Mouse (Mus musculus): Measurements from ENCODE around the gene Tbl1xr1.
A peak's percentile ranks its signal among the peaks of the same experiment; 100 is the strongest.

Tbl1xr1 gene

DNA sequence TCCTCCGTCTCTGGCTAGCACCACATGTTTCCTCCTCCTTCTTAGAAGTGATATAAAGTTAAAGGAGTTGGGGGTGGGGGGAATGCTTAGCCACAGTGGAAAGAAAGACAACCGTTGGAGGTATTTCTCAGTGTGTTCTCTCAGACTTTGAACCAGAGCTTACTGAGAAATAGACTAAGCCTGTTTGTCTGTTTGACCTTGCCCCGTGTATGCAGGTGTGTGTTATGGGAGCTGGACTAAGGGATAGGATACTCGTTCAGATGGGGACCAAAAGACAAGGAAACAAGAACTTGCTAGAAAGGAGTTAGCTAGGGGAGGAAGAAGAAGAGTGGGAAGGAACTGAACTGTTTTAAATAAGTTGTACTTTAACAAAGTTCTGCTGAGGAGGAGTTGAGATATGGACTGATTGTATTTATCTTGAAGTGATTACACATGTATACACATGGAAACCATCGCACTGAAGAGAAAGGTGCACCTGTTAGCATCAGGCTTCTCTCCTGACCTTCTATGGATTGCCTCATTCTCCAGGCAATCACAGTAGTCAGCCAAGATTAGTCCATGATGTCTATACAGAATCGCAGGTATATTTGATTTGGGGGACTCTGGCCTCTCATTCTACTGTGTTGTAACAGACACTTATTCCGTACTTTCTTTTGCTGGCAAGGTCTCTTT is 117.9 kb downstream of the Tbl1xr1 start:
- no peak for DNase-seq (ENCODE audit: low read depth, low spot score)

DNA sequence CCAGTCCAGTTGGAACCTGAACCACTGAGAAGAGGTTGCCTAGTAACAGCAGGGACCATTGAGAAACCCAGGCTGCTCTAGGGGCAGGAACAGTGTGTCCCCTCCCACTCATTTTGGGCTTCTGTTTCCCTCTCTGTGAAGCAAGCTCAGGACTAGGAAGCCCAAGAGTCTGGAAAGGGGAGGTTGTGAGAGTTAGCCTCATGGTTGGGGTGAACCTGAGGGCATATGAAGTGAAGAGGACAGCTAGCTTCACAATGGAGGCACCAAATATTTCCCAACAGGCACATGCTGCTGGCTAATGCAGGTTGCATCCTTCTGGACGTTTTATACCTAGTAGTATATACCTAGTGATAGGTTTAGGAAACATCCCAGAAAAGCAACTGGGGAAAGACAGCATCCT is 122.3 kb downstream of the Tbl1xr1 start:
- DNase-seq (ENCODE audit: low read depth, low spot score), result peak; percentile 41

- no peak for DNase-seq (ENCODE audit: low read depth, low spot score)
Measured at GRCm38 (mm10) chr3:22204186-22204585, 127.7 kb downstream of the Tbl1xr1 start.

- no peak for DNase-seq (ENCODE audit: low read depth, low spot score)
Measured at GRCm38 (mm10) chr3:22221557-22221956, 145.1 kb downstream of the Tbl1xr1 start.

DNA sequence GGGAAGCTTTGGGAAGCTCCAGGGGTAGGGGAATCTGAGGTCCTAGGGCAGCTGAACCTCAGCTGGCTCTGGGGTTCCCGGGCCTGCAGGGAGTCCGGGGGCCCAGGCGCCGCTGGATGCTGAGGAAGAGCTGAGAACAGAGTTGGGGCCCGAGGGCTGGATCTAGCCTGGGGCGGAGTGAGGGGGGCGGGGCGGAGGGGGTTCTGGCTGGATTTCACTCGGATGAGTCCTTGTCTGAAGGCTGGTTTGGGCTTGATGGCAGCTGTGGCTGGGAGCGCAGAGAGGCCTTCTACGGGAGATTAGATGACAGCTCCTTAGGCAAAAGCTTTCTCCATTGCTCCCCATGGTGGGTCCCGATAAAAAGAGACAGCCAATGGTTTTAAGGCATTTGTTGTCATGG is 145.9 kb downstream of the Tbl1xr1 start:
- DNase-seq (ENCODE audit: low read depth, low spot score), result peak; percentile 48

DNA sequence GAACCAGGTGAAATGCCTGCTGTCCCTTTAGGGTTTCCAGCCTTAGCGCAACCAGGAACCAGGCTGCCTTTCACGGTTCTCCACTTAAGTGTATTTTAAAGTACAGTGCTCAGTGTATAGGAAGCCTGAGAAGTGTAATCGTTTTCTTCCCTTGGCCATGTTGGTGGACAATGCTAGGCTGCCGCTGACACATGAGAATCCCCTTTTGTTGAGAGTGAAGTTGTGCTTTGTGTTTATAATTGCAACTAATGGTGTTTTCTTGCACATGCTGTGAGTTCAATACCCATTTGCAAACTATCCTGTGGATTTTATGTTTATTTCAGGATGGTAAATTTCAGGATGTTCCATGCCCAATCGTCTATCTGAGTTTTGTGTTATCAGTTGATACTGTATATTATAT is 146.6 kb downstream of the Tbl1xr1 start:
- DNase-seq (ENCODE audit: low read depth, low spot score), result no peak

DNA sequence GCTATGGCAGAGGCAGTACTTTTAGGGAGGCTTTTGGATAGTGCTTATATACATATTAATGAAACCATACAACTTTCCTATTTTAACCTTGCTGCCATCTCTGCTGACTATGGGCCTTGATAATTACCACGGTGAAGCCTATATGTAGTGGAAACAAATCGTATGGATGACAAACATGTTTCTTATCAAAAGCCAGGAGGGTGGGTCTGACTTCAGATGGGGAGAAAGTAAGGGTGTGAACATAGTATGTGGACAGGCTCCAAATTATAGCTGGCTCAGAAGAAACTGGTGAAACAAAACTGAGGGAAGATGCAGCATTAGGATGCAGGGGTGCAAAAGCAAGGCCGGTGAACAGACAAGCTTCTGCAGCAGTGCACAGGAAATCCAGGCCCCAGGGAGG is 151.6 kb downstream of the Tbl1xr1 start:
- no peak for DNase-seq (ENCODE audit: low read depth, low spot score)

GRCm38 (mm10) chr3:22230635-22231034 is 154.2 kb downstream of the Tbl1xr1 start:
- no peak for DNase-seq (ENCODE audit: low read depth, low spot score)

GRCm38 (mm10) chr3:22238106-22238900 is 161.9 kb downstream of the Tbl1xr1 start:
- DNase-seq (ENCODE audit: low read depth, low spot score), result no peak

All from R1 (cell line).